Comparison of ENCODE assay signal across 21 mouse cellular contexts in genomic region chr4:108915101-108915500, GRCm38 (mm10). TPM values are rescaled to one million over a fixed set of nuclear protein-coding genes. Genes with fewer than 3 reads are reported as not detected.
A peak's percentile ranks its signal among the peaks of the same experiment; 100 is the strongest.
DNase-seq lines count a peak whose midpoint lies in the region; ATAC-seq and TF ChIP-seq lines count a peak whose summit lies in the region.
"Had no signal": no experiment of that assay in that cellular context is flagged by ENCODE, and none has a peak within 500 bp of the region (broad histone marks: within the 10 kb centered on the region; RNA-seq: fewer than 3 reads in every experiment).

No protein-coding gene starts in this region.

- intact Hi-C loops in left cerebral cortex, adult 2 months (cut with DNase I) = no loop called here

- TF ChIP-seq EP300 in CH12.LX (IDR thresholded peaks at IDR 0.05; ENCODE audit: low read length) = no peak; the same call in 1 of the 2 replicates

- no peak for ATAC-seq in heart, embryonic 12.5 days (ENCODE audit: insufficient number of reproducible peaks, low FRiP score)
- ATAC-seq: intestine, postnatal 0 days; midbrain, embryonic 13.5 days had no signal

- H3K79me2 ChIP-seq in CH12.LX (replicated peaks; ENCODE audit: control insufficient read depth, extremely low read depth, insufficient read depth, poor library complexity, severe bottlenecking) = no peaks in the 10 kb centered on the region
- no peaks in the 10 kb centered on the region for H3K79me2 ChIP-seq in macrophage (ENCODE audit: inconsistent target)

- H3K27ac ChIP-seq in heart, embryonic 12.5 days (ENCODE audit: poor library complexity, severe bottlenecking) = peak overlapping the region; percentile 14; the same call in 1 of the 2 replicates
- H3K27ac ChIP-seq in left cerebral cortex, adult 2 months = 0 out of 2 replicates have a peak overlapping the region, but pooled peaks have one; percentile 19
- H3K27ac ChIP-seq in CH12.LX (ENCODE audit: insufficient read depth, low read depth) (no peak overlapping the region), macrophage (peak overlapping the region; percentile 21)
- H3K27ac ChIP-seq: gastrocnemius, adult 2 months; hindbrain, embryonic 12.5 days; kidney, embryonic 15.5 days; liver, embryonic 13.5 days; lung, embryonic 15.5 days; midbrain, embryonic 13.5 days had no signal

- TF ChIP-seq POLR2A in CH12.LX (IDR thresholded peaks at IDR 0.05; ENCODE audit: low read depth, low read length) = no peak

- H3K27me3 ChIP-seq in heart, embryonic 12.5 days (replicated peaks) = no peaks in the 10 kb centered on the region
- H3K27me3 ChIP-seq in CH12.LX (replicated peaks) = no peaks in the 10 kb centered on the region
- H3K27me3 ChIP-seq: hindbrain, embryonic 12.5 days; kidney, embryonic 15.5 days; liver, embryonic 13.5 days; lung, embryonic 15.5 days; midbrain, embryonic 13.5 days had no signal

- in situ Hi-C loops in CH12.LX (cut with MboI; ENCODE audit: low pct_ligation_motif_present, low pct_unique_long_range_greater_than_20kb, low sequenced_read_pairs) = no loop called here

- H3K36me3 ChIP-seq in heart, embryonic 12.5 days = no peaks in the 10 kb centered on the region
- H3K36me3 ChIP-seq in CH12.LX (replicated peaks in 1 of 2; ENCODE audit: control insufficient read depth in 1 of 2, insufficient read depth in 1 of 2, low read length in 1 of 2) (no peaks in the 10 kb centered on the region), macrophage (ENCODE audit: inconsistent target) (no peaks in the 10 kb centered on the region)
- H3K36me3 ChIP-seq: hindbrain, embryonic 12.5 days; kidney, embryonic 15.5 days; liver, embryonic 13.5 days; lung, embryonic 15.5 days; midbrain, embryonic 13.5 days had no signal

- 40% methylated on average over 11 of the region's 11 CpGs for WGBS in heart, embryonic 12.5 days
- WGBS in macrophage (ENCODE audit: missing documents) = 46% methylated on average over 11 of the region's 11 CpGs

- H3K4me3 ChIP-seq in heart, embryonic 12.5 days = no peak overlapping the region
- H3K4me3 ChIP-seq in left cerebral cortex, adult 2 months = no peak overlapping the region
- no peak overlapping the region for H3K4me3 ChIP-seq in CH12.LX (replicated peaks in 1 of 3; ENCODE audit: low read depth in 2 of 3, low read length in 2 of 3, poor library complexity in 1 of 3)
- no peak overlapping the region for H3K4me3 ChIP-seq in macrophage (ENCODE audit: inconsistent target)
- H3K4me3 ChIP-seq: gastrocnemius, adult 2 months; hindbrain, embryonic 12.5 days; kidney, embryonic 15.5 days; liver, embryonic 13.5 days; lung, embryonic 15.5 days; midbrain, embryonic 13.5 days had no signal

- no peak overlapping the region for H3K9ac ChIP-seq in heart, embryonic 12.5 days
- no peak overlapping the region for H3K9ac ChIP-seq in CH12.LX (ENCODE audit: insufficient read depth, low read depth)
- H3K9ac ChIP-seq: hindbrain, embryonic 12.5 days; kidney, embryonic 15.5 days; liver, embryonic 13.5 days; lung, embryonic 15.5 days; midbrain, embryonic 13.5 days had no signal

- H3K4me2 ChIP-seq in heart, embryonic 12.5 days = peak overlapping the region; percentile 6; the same call in 1 of the 2 replicates
- 0 out of 2 replicates have a peak overlapping the region, but pooled peaks have one; percentile 4 for H3K4me2 ChIP-seq in CH12.LX (ENCODE audit: insufficient read depth, low read depth, poor library complexity, severe bottlenecking)
- H3K4me2 ChIP-seq: hindbrain, embryonic 12.5 days; kidney, embryonic 15.5 days; liver, embryonic 13.5 days; lung, embryonic 15.5 days; midbrain, embryonic 13.5 days had no signal

- no peak for TF ChIP-seq CTCF in left cerebral cortex, adult 2 months (IDR thresholded peaks at IDR 0.05)
- TF ChIP-seq CTCF in CH12.LX (conservative IDR thresholded peaks at IDR 0.05 in 1 of 2, IDR thresholded peaks at IDR 0.05 in 1 of 2; ENCODE audit: low read depth in 2 of 2, low read length in 2 of 2) = no peak

- H3K9me3 ChIP-seq in heart, embryonic 12.5 days (replicated peaks) = no peaks in the 10 kb centered on the region
- H3K9me3 ChIP-seq in CH12.LX (replicated peaks; ENCODE audit: low read length) = peaks cover 4% of the 10 kb centered on the region
- H3K9me3 ChIP-seq: hindbrain, embryonic 12.5 days; kidney, embryonic 15.5 days; liver, embryonic 13.5 days; lung, embryonic 15.5 days; midbrain, embryonic 13.5 days had no signal

- TF ChIP-seq RAD21 in CH12.LX (IDR thresholded peaks at IDR 0.05; ENCODE audit: low read depth, low read length) = no peak

- H3K4me1 ChIP-seq in heart, embryonic 12.5 days (replicated peaks) = peaks cover 13% of the 10 kb centered on the region
- H3K4me1 ChIP-seq in CH12.LX (ENCODE audit: control insufficient read depth in 1 of 2, insufficient read depth in 2 of 2) = peaks cover 12 to 21% of the 10 kb centered on the region in 2 experiments; a peak in 3 of 4 replicates
- H3K4me1 ChIP-seq: kidney, embryonic 15.5 days; liver, embryonic 13.5 days; midbrain, embryonic 13.5 days had no signal

- DNase-seq in heart, adult 9 months (ENCODE audit: low spot score in 2 of 2) = no peak
- no peak for DNase-seq in left cerebral cortex, adult 2 months (ENCODE audit: extremely low spot score in 1 of 2, low spot score in 2 of 2)
- no peak for DNase-seq in left cerebral cortex, adult 11 months (ENCODE audit: low spot score)
- no peak for DNase-seq in CH12.LX (ENCODE audit: extremely low read depth)
- DNase-seq in embryo, embryonic 11 days = no peak
- DNase-seq: adrenal gland, postnatal 10 days; cerebellum, adult 11 months; cerebellum, adult 9-11 months; gastrocnemius, adult 2 months; kidney, postnatal 36 days; liver, embryonic 13.5 days; thymus, adult 18-20 months; thymus, postnatal 36 days had no signal

- dilution Hi-C loops in CH12.LX (cut with MboI; ENCODE audit: extremely low pct_ligation_motif_present, extremely low pct_unique_long_range_greater_than_20kb, low sequenced_read_pairs) = no loop called here

TF ChIP-seq in CH12.LX, 34 proteins besides CTCF, POLR2A, EP300 and RAD21:
- TF ChIP-seq RCOR1 (conservative IDR thresholded peaks at IDR 0.05; ENCODE audit: low read depth, low read length) (no peak), BHLHE40 (IDR thresholded peaks at IDR 0.05; ENCODE audit: low read depth, low read length) (peak; percentile 44; the same call in 1 of the 2 replicates), E2F4 (IDR thresholded peaks at IDR 0.05; ENCODE audit: insufficient replicate concordance, low read depth, low read length) (no peak), MEF2A (IDR thresholded peaks at IDR 0.05; ENCODE audit: borderline replicate concordance, low read depth, low read length) (peak; percentile 46; the same call in 1 of the 2 replicates)

RNA-seq across cellular contexts. Expression of gene Rab3b, which starts 36.2 kb away (rescaled TPM):
- 6.7 and 7.2 TPM in 2 replicates for polyA plus RNA-seq in heart, embryonic 12.5 days (2016; fragmentation: Nextera tagmentation; extraction: Ambion mirVana)
- total RNA-seq in left cerebral cortex, adult 2 months (2021) = 10 to 100 TPM; 79.7 to 81.2 TPM
- total RNA-seq in CH12.LX (2012; rRNA removed) = 0.55 and 0.85 TPM in 2 replicates
- total RNA-seq in CH12.LX (2014; rRNA removed) = 0.15 and 0.56 TPM in 2 replicates
- polyA plus RNA-seq in CH12.LX (2012; ENCODE audit: insufficient read length, low read depth) = 0.76 and 0.94 TPM in 2 replicates
- under 1 TPM in 1 of 26 experiments, not detected in 25; 0.24 TPM for total RNA-seq in macrophage (2018; cell fraction: chromatin; rRNA removed)
- total RNA-seq in macrophage (2018; cell fraction: cytosol; rRNA removed) = under 1 TPM in 4 of 26 experiments, not detected in 22; 0.09 to 0.16 (median 0.09) TPM
- total RNA-seq in macrophage (2018; cell fraction: nucleus; rRNA removed) = not detected
- polyA plus RNA-seq in macrophage (2018) = 0.27 TPM in 1 of 3 replicates, not detected in the others
- total RNA-seq: monocyte, adult 5-6 weeks had no signal
